Mouse (Mus musculus): ENCODE results near the gene Nr1d1.

The Nr1d1 gene

GRCm38 (mm10) chr11:98774582-98775347 lies at the start of gene Nr1d1:
Gene Nr1d1, minus strand, starts transcription at chr11:98775333.
- DNase-seq = no peak

GRCm38 (mm10) chr11:98820968-98821367 lies 45.8 kb upstream of the Nr1d1 start:
- no peak for DNase-seq

GRCm38 (mm10) chr11:98816706-98817239 lies 41.6 kb upstream of the Nr1d1 start:
- no peak for DNase-seq

GRCm38 (mm10) chr11:98810686-98811085 lies 35.6 kb upstream of the Nr1d1 start:
- no peak for DNase-seq

GRCm38 (mm10) chr11:98809457-98810290 lies 34.5 kb upstream of the Nr1d1 start:
- DNase-seq = peak; percentile 99

GRCm38 (mm10) chr11:98808417-98808816 lies 33.3 kb upstream of the Nr1d1 start:
- no peak for DNase-seq

- DNase-seq = no peak
These were observed 29.5 kb upstream of the Nr1d1 start, which contains the start of gene Casc3 for GRCm38 (mm10) chr11:98804605-98805004. Gene Casc3, plus strand, starts transcription at chr11:98804905.

- no peak for DNase-seq
These were observed 22.8 kb upstream of the Nr1d1 start for GRCm38 (mm10) chr11:98797909-98798308.

GRCm38 (mm10) chr11:98797306-98797705 lies 22.2 kb upstream of the Nr1d1 start:
- peak in 1 of 2 experiments; percentile 26 for DNase-seq

- peak in 1 of 2 experiments; percentile 50 for DNase-seq
These were observed 21.5 kb upstream of the Nr1d1 start for GRCm38 (mm10) chr11:98796515-98797216.

- peak in 1 of 2 experiments; percentile 62 for DNase-seq
These were observed 20.8 kb upstream of the Nr1d1 start for GRCm38 (mm10) chr11:98795714-98796514.

GRCm38 (mm10) chr11:98795015-98795713 lies 20.0 kb upstream of the Nr1d1 start, which contains the start of gene Msl1:
Gene Msl1, plus strand, starts transcription at chr11:98795516.
- DNase-seq = peak; percentile 89 to 91

GRCm38 (mm10) chr11:98794469-98795014 lies 19.4 kb upstream of the Nr1d1 start:
- peak; percentile 83 to 85 for DNase-seq

- no peak for DNase-seq
These were observed 16.9 kb upstream of the Nr1d1 start for GRCm38 (mm10) chr11:98792081-98792480.

GRCm38 (mm10) chr11:98791448-98791847 lies 16.3 kb upstream of the Nr1d1 start:
- no peak for DNase-seq

- no peak for DNase-seq
These were observed 15.6 kb upstream of the Nr1d1 start for GRCm38 (mm10) chr11:98790631-98791205.

GRCm38 (mm10) chr11:98789824-98790223 lies 14.7 kb upstream of the Nr1d1 start:
- no peak for DNase-seq

- DNase-seq = no peak
These were observed 14.2 kb upstream of the Nr1d1 start for GRCm38 (mm10) chr11:98789219-98789807.

- DNase-seq = peak; percentile 95 to 96
These were observed 13.6 kb upstream of the Nr1d1 start for GRCm38 (mm10) chr11:98788550-98789218.
